In genomic region chr17:7795584-7795983, GRCm38 (mm10) we compare ENCODE assay signal across 29 mouse cellular contexts. TPM values are rescaled to one million over a fixed set of nuclear protein-coding genes. Genes with fewer than 3 reads are reported as not detected.
A peak's percentile ranks its signal among the peaks of the same experiment; 100 is the strongest.
DNase-seq lines count a peak whose midpoint lies in the region; ATAC-seq and TF ChIP-seq lines count a peak whose summit lies in the region.
"Had no signal": no experiment of that assay in that cellular context is flagged by ENCODE, and none has a peak within 500 bp of the region (broad histone marks: within the 10 kb centered on the region; RNA-seq: fewer than 3 reads in every experiment).

No protein-coding gene starts in this region.

- intact Hi-C loops in gastrocnemius, adult 2 months (cut with DNase I): no loop called here

- peak overlapping the region; percentile 63 for H3K27ac ChIP-seq in gastrocnemius, adult 2 months
- H3K27ac ChIP-seq in kidney, adult 2 months (ENCODE audit: insufficient read depth, low read depth, low read length): no peak overlapping the region
- 0 out of 2 replicates have a peak overlapping the region, but pooled peaks have one; percentile 4 for H3K27ac ChIP-seq in lung, embryonic 14.5 days (ENCODE audit: low read depth)
- no peak overlapping the region for H3K27ac ChIP-seq in lung, postnatal 0 days (ENCODE audit: low read length)
- H3K27ac ChIP-seq: embryonic facial prominence, embryonic 13.5 days; embryonic facial prominence, embryonic 15.5 days; forebrain, embryonic 10.5 days; forebrain, embryonic 12.5 days had no signal

- H3K4me3 ChIP-seq in gastrocnemius, adult 2 months: no peak overlapping the region
- no peak overlapping the region for H3K4me3 ChIP-seq in kidney, adult 2 months (ENCODE audit: insufficient read depth, low read depth, low read length)
- H3K4me3 ChIP-seq in lung, embryonic 14.5 days (ENCODE audit: low read depth, low read length): no peak overlapping the region
- no peak overlapping the region for H3K4me3 ChIP-seq in lung, adult 2 months (replicated peaks; ENCODE audit: extremely low read depth, low read depth, low read length)
- no peak overlapping the region for H3K4me3 ChIP-seq in lung, postnatal 0 days (ENCODE audit: low read depth, low read length)
- H3K4me3 ChIP-seq: embryonic facial prominence, embryonic 13.5 days; embryonic facial prominence, embryonic 15.5 days; erythroblast, embryonic 14.5 days; forebrain, embryonic 10.5 days; forebrain, embryonic 12.5 days had no signal

- 73% methylated on average over 8 of the region's 8 CpGs for WGBS in kidney, adult 2 months
- 65% methylated on average over 8 of the region's 8 CpGs for WGBS in lung, embryonic 14.5 days
- WGBS in lung, adult 2 months: 58% methylated on average over 8 of the region's 8 CpGs
- 55% methylated on average over 8 of the region's 8 CpGs for WGBS in lung, postnatal 0 days

- H3K9ac ChIP-seq in lung, embryonic 14.5 days: no peak overlapping the region
- no peak overlapping the region for H3K9ac ChIP-seq in lung, postnatal 0 days (replicated peaks; ENCODE audit: low read depth)
- H3K9ac ChIP-seq: embryonic facial prominence, embryonic 13.5 days; embryonic facial prominence, embryonic 15.5 days; forebrain, embryonic 12.5 days had no signal

- ATAC-seq in lung, embryonic 14.5 days (ENCODE audit: insufficient read depth): no peak
- no peak for ATAC-seq in lung, postnatal 0 days
- ATAC-seq: CD4-positive, CD25-positive, alpha-beta regulatory T cell, adult 4 months; forebrain, embryonic 14.5 days had no signal

- TF ChIP-seq CTCF in gastrocnemius, adult 2 months (IDR thresholded peaks at IDR 0.05): no peak
- no peak for TF ChIP-seq CTCF in kidney, adult 2 months (conservative IDR thresholded peaks at IDR 0.05; ENCODE audit: insufficient read depth, insufficient read length, low read depth, low read length)
- TF ChIP-seq CTCF in lung, embryonic 14.5 days (IDR thresholded peaks at IDR 0.05; ENCODE audit: low read depth): no peak
- no peak for TF ChIP-seq CTCF in lung, adult 2 months (IDR thresholded peaks at IDR 0.05; ENCODE audit: insufficient read depth, low read length)
- TF ChIP-seq CTCF in lung, postnatal 0 days (IDR thresholded peaks at IDR 0.05): no peak

- no peak for TF ChIP-seq POLR2A in kidney, adult 2 months (IDR thresholded peaks at IDR 0.05; ENCODE audit: low read depth, low read length)
- TF ChIP-seq POLR2A in lung, adult 2 months (IDR thresholded peaks at IDR 0.05; ENCODE audit: borderline replicate concordance, extremely low read depth, low read depth, low read length): no peak

- no peak overlapping the region for H3K4me2 ChIP-seq in lung, embryonic 14.5 days
- no peak overlapping the region for H3K4me2 ChIP-seq in lung, postnatal 0 days (replicated peaks; ENCODE audit: low read depth, low read length)
- H3K4me2 ChIP-seq: embryonic facial prominence, embryonic 13.5 days; embryonic facial prominence, embryonic 15.5 days; forebrain, embryonic 12.5 days had no signal

- no peaks in the 10 kb centered on the region for H3K4me1 ChIP-seq in kidney, adult 2 months (ENCODE audit: control insufficient read depth, insufficient read depth, low read length)
- H3K4me1 ChIP-seq in lung, embryonic 14.5 days (ENCODE audit: insufficient read depth): 0 out of 2 replicates have a peak, but pooled peaks cover 2% of the 10 kb centered on the region
- H3K4me1 ChIP-seq in lung, adult 2 months (ENCODE audit: control insufficient read depth, insufficient read depth, low read length): no peaks in the 10 kb centered on the region
- H3K4me1 ChIP-seq in lung, postnatal 0 days (ENCODE audit: insufficient read depth, low read depth, low read length): no peaks in the 10 kb centered on the region
- H3K4me1 ChIP-seq: forebrain, embryonic 10.5 days; forebrain, embryonic 12.5 days had no signal

- no peak for TF ChIP-seq EP300 in lung, postnatal 0 days (IDR thresholded peaks at IDR 0.05)

- no peaks in the 10 kb centered on the region for H3K27me3 ChIP-seq in kidney, adult 2 months (replicated peaks; ENCODE audit: control insufficient read depth, insufficient read depth, low read length)
- no peaks in the 10 kb centered on the region for H3K27me3 ChIP-seq in lung, embryonic 14.5 days (ENCODE audit: insufficient read depth, low read length)
- H3K27me3 ChIP-seq in lung, postnatal 0 days (replicated peaks; ENCODE audit: insufficient read depth, low read length): no peaks in the 10 kb centered on the region
- H3K27me3 ChIP-seq: CH12.LX; embryonic facial prominence, embryonic 13.5 days; embryonic facial prominence, embryonic 15.5 days; forebrain, embryonic 12.5 days had no signal

- H3K9me3 ChIP-seq in lung, embryonic 14.5 days (ENCODE audit: low read depth, low read length): no peaks in the 10 kb centered on the region
- no peaks in the 10 kb centered on the region for H3K9me3 ChIP-seq in lung, postnatal 0 days (ENCODE audit: low read length)
- H3K9me3 ChIP-seq: embryonic facial prominence, embryonic 13.5 days; embryonic facial prominence, embryonic 15.5 days; forebrain, embryonic 10.5 days; forebrain, embryonic 12.5 days had no signal

- H3K36me3 ChIP-seq in kidney, adult 2 months (ENCODE audit: control insufficient read depth, insufficient read depth, low read length): no peaks in the 10 kb centered on the region
- no peaks in the 10 kb centered on the region for H3K36me3 ChIP-seq in lung, embryonic 14.5 days (ENCODE audit: insufficient read depth)
- no peaks in the 10 kb centered on the region for H3K36me3 ChIP-seq in lung, postnatal 0 days (ENCODE audit: insufficient read depth, low read length)
- H3K36me3 ChIP-seq: embryonic facial prominence, embryonic 13.5 days; embryonic facial prominence, embryonic 15.5 days; forebrain, embryonic 10.5 days; forebrain, embryonic 12.5 days; G1E had no signal

- no peak for DNase-seq in gastrocnemius, adult 2 months
- DNase-seq in gastrocnemius, postnatal 10 days: no peak
- DNase-seq in kidney, postnatal 10 days: peak; percentile 25
- no peak for DNase-seq in kidney, adult 2 months
- DNase-seq in lung, embryonic 14.5 days: no peak
- no peak for DNase-seq in lung, adult 2 months
- peak; percentile 25 for DNase-seq in lung, postnatal 10 days
- DNase-seq in lung, postnatal 0 days (ENCODE audit: low spot score): no peak
- DNase-seq: adrenal gland, adult 2 months; adrenal gland, postnatal 10 days; adrenal gland, postnatal 25 days; B cell, adult 2 months; cerebellum, adult 11 months; cerebellum, adult 18-20 months; cerebellum, adult 8-10 months; cerebellum, adult 9-11 months; cerebellum, postnatal 14 days; cerebellum, postnatal 36 days; embryo, embryonic 11 days had no signal

RNA-seq across cellular contexts. Expression of gene Fndc1, which starts 31.5 kb away (rescaled TPM):
- total RNA-seq in gastrocnemius, adult 2 months (2021): 10 to 100 TPM; 22.2 to 46.4 TPM
- 100 to 1,000 TPM; 149 to 184 TPM for total RNA-seq in gastrocnemius, postnatal 10 days (2021)
- 2.0 TPM in 2 replicates for polyA plus RNA-seq in kidney, adult 2 months (2012; rRNA removed)
- polyA plus RNA-seq in lung, embryonic 14.5 days (2014; fragmentation: Nextera tagmentation; extraction: Ambion mirVana): 33.5 and 37.0 TPM in 2 replicates
- 16.5 and 17.0 TPM in 2 replicates for polyA plus RNA-seq in lung, adult 2 months (2012; rRNA removed)
- 40.8 and 47.4 TPM in 2 replicates for polyA plus RNA-seq in lung, postnatal 0 days (2015; fragmentation: Nextera tagmentation; extraction: Ambion mirVana)
- total RNA-seq: common myeloid progenitor, adult 5-6 weeks had no signal
- polyA plus RNA-seq: CD4-positive, CD25-positive, alpha-beta regulatory T cell, adult 4 months; erythroblast, embryonic 14.5 days; G1E had no signal

Comparison
In these comparisons a context has a peak if more than half of its experiments do, and no peak if none do; other contexts are left out.
1. DNase-seq: peak in kidney, postnatal 10 days (single experiment) and lung, postnatal 10 days (single experiment); none in gastrocnemius, adult 2 months (single experiment), gastrocnemius, postnatal 10 days (single experiment), kidney, adult 2 months (single experiment), lung, embryonic 14.5 days (single experiment), lung, adult 2 months (single experiment) and lung, postnatal 0 days (single experiment).
2. H3K27ac ChIP-seq: peak in gastrocnemius, adult 2 months (single experiment) and lung, embryonic 14.5 days (single experiment); none in kidney, adult 2 months (single experiment) and lung, postnatal 0 days (single experiment).